In genomic region chr2:137169176-137169575, GRCm38 (mm10) we compare ENCODE assay signal across 21 mouse cellular contexts. TPM values are rescaled to one million over a fixed set of nuclear protein-coding genes. Genes with fewer than 3 reads are reported as not detected.
"Had no signal": no experiment of that assay in that cellular context is flagged by ENCODE, and none has a peak within 500 bp of the region (broad histone marks: within the 10 kb centered on the region; RNA-seq: fewer than 3 reads in every experiment).

No protein-coding gene starts in this region.

- H3K36me3 ChIP-seq: lung, embryonic 15.5 days; midbrain, embryonic 10.5 days; midbrain, embryonic 13.5 days; neural tube, embryonic 13.5 days; neural tube, embryonic 15.5 days had no signal

- H3K27ac ChIP-seq: liver, embryonic 14.5 days; lung, embryonic 15.5 days; midbrain, embryonic 10.5 days; midbrain, embryonic 13.5 days; neural tube, embryonic 13.5 days; neural tube, embryonic 15.5 days had no signal

- H3K4me3 ChIP-seq: lung, embryonic 15.5 days; midbrain, embryonic 10.5 days; midbrain, embryonic 13.5 days; myocyte; neural tube, embryonic 13.5 days; neural tube, embryonic 15.5 days had no signal

- H3K4me2 ChIP-seq: lung, embryonic 15.5 days; midbrain, embryonic 13.5 days; neural tube, embryonic 13.5 days; neural tube, embryonic 15.5 days had no signal

- H3K27me3 ChIP-seq: lung, embryonic 15.5 days; midbrain, embryonic 13.5 days; neural tube, embryonic 13.5 days; neural tube, embryonic 15.5 days had no signal

- H3K9me3 ChIP-seq: lung, embryonic 15.5 days; midbrain, embryonic 10.5 days; midbrain, embryonic 13.5 days; neural tube, embryonic 13.5 days; neural tube, embryonic 15.5 days had no signal

- ATAC-seq: lung, postnatal 0 days; midbrain, embryonic 13.5 days; midbrain, embryonic 16.5 days had no signal

- H3K4me1 ChIP-seq: midbrain, embryonic 10.5 days; midbrain, embryonic 13.5 days; neural tube, embryonic 15.5 days had no signal

- DNase-seq: lung, adult 2 months; lung, postnatal 14 days; lung, postnatal 4 days; retina, postnatal 1 day; right cerebral cortex, adult 18-20 months; right cerebral cortex, postnatal 25 days; right cerebral cortex, postnatal 4 days; spleen, adult 18-20 months; thymus, adult 2 months; thymus, postnatal 25 days; thymus, postnatal 4 days had no signal

- H3K9ac ChIP-seq: liver, embryonic 14.5 days; lung, embryonic 15.5 days; midbrain, embryonic 13.5 days; neural tube, embryonic 13.5 days; neural tube, embryonic 15.5 days had no signal

RNA-seq across cellular contexts. Expression of gene Jag1, which starts 52.7 kb away (rescaled TPM):
- total RNA-seq: megakaryocyte-erythroid progenitor cell, adult 5-6 weeks had no signal
